8 mouse cellular contexts compared by ENCODE assay signal in the genomic region with DNA sequence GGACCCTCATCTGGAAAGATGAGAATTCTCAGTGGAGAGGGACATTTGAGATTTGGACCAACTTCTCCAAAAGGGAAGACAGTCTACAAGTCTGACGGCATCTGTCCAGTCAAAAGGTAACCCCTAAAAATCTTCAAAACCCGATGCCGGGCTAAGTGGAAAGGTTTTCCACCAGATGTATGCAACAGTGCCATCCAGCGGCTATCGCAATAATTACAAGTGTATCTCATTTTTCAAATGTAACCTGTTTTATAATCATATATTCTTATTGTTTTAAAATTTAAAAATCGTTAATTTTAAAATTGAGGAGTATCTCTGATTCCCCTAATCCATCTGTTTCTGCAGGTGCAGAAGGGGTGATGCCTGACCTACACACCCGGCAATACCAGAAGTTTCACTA.
DNase-seq lines count a peak whose midpoint lies in the region; ATAC-seq and TF ChIP-seq lines count a peak whose summit lies in the region.

No protein-coding gene starts in this region.

- H3K27me3 ChIP-seq in midbrain, embryonic 16.5 days (ENCODE audit: control insufficient read depth, insufficient read depth, low read depth, low read length) = peaks cover 2% of the 10 kb centered on the region

- H3K27ac ChIP-seq in left cerebral cortex, adult 2 months = no peak overlapping the region
- H3K27ac ChIP-seq in midbrain, embryonic 16.5 days (ENCODE audit: low read length) = no peak overlapping the region

- 16% methylated on average over 7 of the region's 7 CpGs for WGBS in midbrain, embryonic 16.5 days

- H3K4me3 ChIP-seq in left cerebral cortex, adult 2 months = no peak overlapping the region
- H3K4me3 ChIP-seq in midbrain, embryonic 16.5 days (ENCODE audit: low read depth, low read length) = no peak overlapping the region

- intact Hi-C loops in left cerebral cortex, adult 2 months (cut with DNase I) = loop anchor here (2.0 to 10.0 kb wide), 5 partner anchors 160 to 609 kb away; no protein-coding TSS in a partner anchor

- H3K9me3 ChIP-seq in midbrain, embryonic 16.5 days (replicated peaks; ENCODE audit: control insufficient read depth, low read length, poor library complexity, severe bottlenecking) = no peaks in the 10 kb centered on the region

- H3K9ac ChIP-seq in midbrain, embryonic 16.5 days (ENCODE audit: low read depth, low read length) = no peak overlapping the region

- peak; percentile 51 for DNase-seq in gastrocnemius, adult 18-20 months (ENCODE audit: low spot score)
- no peak for DNase-seq in gastrocnemius, adult 8-10 months (ENCODE audit: low spot score in 2 of 2)
- DNase-seq in 416B (ENCODE audit: low read depth) = peak; percentile 36
- DNase-seq in adrenal gland, postnatal 25 days = peak; percentile 24
- DNase-seq in gastrocnemius, postnatal 10 days = peak; percentile 53
- peak; percentile 26 to 49 for DNase-seq in left cerebral cortex, adult 2 months (ENCODE audit: extremely low spot score in 1 of 2, low spot score in 2 of 2)
- DNase-seq in ovary, postnatal 10 days (ENCODE audit: low spot score) = no peak

- H3K4me2 ChIP-seq in midbrain, embryonic 16.5 days (ENCODE audit: low read length) = peak overlapping the region; percentile 34; the same call in 1 of the 2 replicates

- ATAC-seq in midbrain, embryonic 16.5 days = no peak

- H3K4me1 ChIP-seq in midbrain, embryonic 16.5 days (ENCODE audit: control insufficient read depth, insufficient read depth, low read length) = no peaks in the 10 kb centered on the region; the same call in 1 of the 2 replicates

- no peaks in the 10 kb centered on the region for H3K36me3 ChIP-seq in midbrain, embryonic 16.5 days (ENCODE audit: control insufficient read depth, insufficient read depth, low read length)

- peak; percentile 82 for TF ChIP-seq CTCF in left cerebral cortex, adult 2 months (IDR thresholded peaks at IDR 0.05)

Comparison
In these comparisons a context has a peak if more than half of its experiments do, and no peak if none do; other contexts are left out.
1. DNase-seq: peak in gastrocnemius, adult 18-20 months (single experiment), 416B (single experiment), adrenal gland, postnatal 25 days (single experiment), gastrocnemius, postnatal 10 days (single experiment) and left cerebral cortex, adult 2 months (2 of 2); none in gastrocnemius, adult 8-10 months (0 of 2) and ovary, postnatal 10 days (single experiment).